Mouse (Mus musculus) lung, embryonic 16.5 days (tissue): Measurements from ENCODE around the gene Epas1. TPM values are rescaled to one million over a fixed set of nuclear protein-coding genes. Genes with fewer than 3 reads are reported as not detected.
A peak's percentile ranks its signal among the peaks of the same experiment; 100 is the strongest.

Experiments
- ATAC-seq: fragments of 200-750 bp; cut with Nextera tagmentation; 2 replicates; pipeline ENCODE4 v1.8.0; 2017; ENCODE audit warnings: low read depth, mild to moderate bottlenecking, moderate library complexity
- H3K27ac ChIP-seq: fragments of 300-500 bp; sonication (generic); 2 replicates; pipeline ENCODE4 v1.5.1; 2014; ENCODE audit warnings: mild to moderate bottlenecking, control low read depth, low read length
- H3K27me3 ChIP-seq: fragments of 300-500 bp; sonication (generic); 2 replicates; pipeline ENCODE4 v1.6.1; 2014; ENCODE audit warnings: low read depth, low read length, mixed read lengths; ENCODE audit not compliant: control insufficient read depth, insufficient read depth
- H3K36me3 ChIP-seq: fragments of 300-500 bp; sonication (generic); 2 replicates; pipeline ENCODE4 v1.6.1; 2014; ENCODE audit warnings: low read length; ENCODE audit not compliant: control insufficient read depth, insufficient read depth
- H3K4me1 ChIP-seq: fragments of 300-500 bp; sonication (generic); replicated peaks from 2 replicates; pipeline ENCODE4 v1.6.1; 2014; ENCODE audit warnings: low read length, mixed read lengths; ENCODE audit not compliant: control insufficient read depth, insufficient read depth
- H3K4me2 ChIP-seq: fragments of 300-500 bp; sonication (generic); 2 replicates; pipeline ENCODE4 v1.6.1; 2014; ENCODE audit warnings: low read depth, low read length, control low read depth
- H3K4me3 ChIP-seq: fragments of 300-500 bp; sonication (generic); 2 replicates; pipeline ENCODE4 v1.5.1; 2014; ENCODE audit warnings: mild to moderate bottlenecking, low read length, control low read depth
- H3K9ac ChIP-seq: fragments of 300-500 bp; sonication (generic); 2 replicates; pipeline ENCODE4 v1.6.1; 2014; ENCODE audit warnings: low read length, control low read depth
- H3K9me3 ChIP-seq: fragments of 300-500 bp; sonication (generic); 2 replicates; pipeline ENCODE4 v1.6.1; 2016; ENCODE audit warnings: low read length; ENCODE audit not compliant: control insufficient read depth
- WGBS: fragments of 180-500 bp; shearing (Covaris S2); extraction: QIAGEN DNeasy Blood & Tissue Kit; methylation state at CpG from one replicate; pipeline ENCODE4 v1.1.7; 2014; 5-methylcytosine and 5-hydroxymethylcytosine counted together
- polyA plus RNA-seq: library from polyadenylated mRNA; unstranded; fragments of >200 nt; fragmentation: Nextera tagmentation; extraction: Ambion mirVana; gene quantifications from 2 replicates; pipeline ENCODE4 v1.2.1, GENCODE M21; 2015

Epas1 gene
- polyA plus RNA-seq, 1 experiment from 2014 or later = 14.5 TPM

DNA sequence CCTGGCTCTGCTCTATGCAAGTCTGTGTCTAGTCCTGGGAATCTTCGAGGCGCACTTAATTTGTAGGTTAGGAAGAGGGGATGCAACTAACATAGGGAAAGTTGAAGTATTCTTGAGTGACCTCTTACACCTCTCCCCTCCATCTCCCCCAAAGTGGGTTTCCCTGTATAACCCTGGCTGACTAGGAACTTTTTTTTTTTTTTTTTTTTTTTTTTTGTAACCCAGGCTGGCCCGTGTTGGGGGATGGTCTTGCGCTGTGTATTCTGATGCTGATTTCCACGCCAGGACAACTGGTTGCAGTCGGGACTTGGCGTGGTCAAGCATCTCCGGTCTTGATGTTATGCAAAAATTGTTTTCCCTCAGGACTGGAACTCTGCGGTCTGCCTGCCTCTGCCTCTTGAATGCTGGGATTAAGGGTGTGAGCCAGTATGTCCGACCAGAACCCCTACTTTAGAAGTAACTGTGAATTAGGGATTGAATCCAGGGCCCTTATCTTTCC is 2.1 kb upstream of the Epas1 start:
- Histone ChIP-seq H3K36me3 (no peaks in the 10 kb centered on the region), H3K4me3 (no peak overlapping the region), H3K27ac (no peak overlapping the region), H3K4me2 (no peak overlapping the region), H3K9me3 (no peaks in the 10 kb centered on the region), H3K9ac (no peak overlapping the region), H3K4me1 (peaks cover 17% of the 10 kb centered on the region), H3K27me3 (peaks cover 25% of the 10 kb centered on the region)
- no peak for ATAC-seq
- 83% methylated on average over 10 of the region's 10 CpGs for WGBS

- peak overlapping the region; percentile 83 for H3K4me2 ChIP-seq
- H3K36me3 ChIP-seq = no peaks in the 10 kb centered on the region
- under 1% methylated on average over 55 of the region's 55 CpGs for WGBS
- peak overlapping the region; percentile 29 for H3K27ac ChIP-seq
- peaks cover 26% of the 10 kb centered on the region for H3K27me3 ChIP-seq
- H3K4me3 ChIP-seq = peak overlapping the region; percentile 67
- ATAC-seq = peak; percentile 70
- H3K4me1 ChIP-seq = peaks cover 17% of the 10 kb centered on the region
- H3K9ac ChIP-seq = peak overlapping the region; percentile 63
- no peaks in the 10 kb centered on the region for H3K9me3 ChIP-seq
These were observed 668 bp downstream of the Epas1 start for GRCm38 (mm10) chr17:86753931-86754805.

- under 1% methylated on average over 52 of the region's 52 CpGs for WGBS
- ATAC-seq = no peak
- Histone ChIP-seq H3K4me2 (peak overlapping the region; percentile 83), H3K27me3 (peaks cover 26% of the 10 kb centered on the region), H3K9ac (peak overlapping the region; percentile 63), H3K27ac (no peak overlapping the region; the same call in 1 of the 2 replicates), H3K9me3 (no peaks in the 10 kb centered on the region), H3K4me3 (peak overlapping the region; percentile 67), H3K36me3 (no peaks in the 10 kb centered on the region), H3K4me1 (peaks cover 17% of the 10 kb centered on the region)
These were observed 1.5 kb downstream of the Epas1 start for GRCm38 (mm10) chr17:86754806-86755571.

GRCm38 (mm10) chr17:86755581-86756195 is 2.2 kb downstream of the Epas1 start:
- Histone ChIP-seq H3K27ac (no peak overlapping the region), H3K36me3 (no peaks in the 10 kb centered on the region), H3K4me3 (peak overlapping the region; percentile 67), H3K27me3 (peaks cover 26% of the 10 kb centered on the region), H3K9ac (peak overlapping the region; percentile 63), H3K4me1 (peaks cover 17% of the 10 kb centered on the region), H3K4me2 (peak overlapping the region; percentile 83), H3K9me3 (no peaks in the 10 kb centered on the region)
- WGBS = 21% methylated on average over 11 of the region's 11 CpGs
- no peak for ATAC-seq

DNA sequence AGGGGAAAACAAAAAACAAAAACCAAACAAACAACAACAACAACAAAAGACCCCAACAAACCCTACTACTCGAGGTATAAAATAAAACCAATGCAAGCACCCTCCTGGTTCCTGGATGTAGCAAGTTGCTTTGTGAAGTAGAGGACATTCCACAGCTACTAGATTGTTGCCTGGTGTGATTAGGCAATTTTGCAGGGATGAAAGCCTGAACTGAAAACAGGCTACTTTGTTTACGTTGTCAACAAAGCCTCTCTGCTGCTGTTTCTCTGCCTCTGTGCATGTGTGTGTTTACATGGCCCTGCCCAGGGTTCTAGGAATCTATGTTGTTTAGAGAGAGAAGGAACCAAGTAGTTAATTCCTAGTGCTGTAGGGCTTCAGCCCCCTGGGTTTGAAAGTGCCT is 4.1 kb downstream of the Epas1 start:
- H3K4me2 ChIP-seq = peak overlapping the region; percentile 4; the same call in 1 of the 2 replicates

GRCm38 (mm10) chr17:86761859-86762258 is 8.4 kb downstream of the Epas1 start:
- Histone ChIP-seq H3K27ac (no peak overlapping the region), H3K9ac (no peak overlapping the region), H3K4me3 (no peak overlapping the region), H3K4me2 (no peak overlapping the region), H3K4me1 (no peaks in the 10 kb centered on the region), H3K36me3 (no peaks in the 10 kb centered on the region), H3K27me3 (no peaks in the 10 kb centered on the region), H3K9me3 (no peaks in the 10 kb centered on the region)
- WGBS = 64% methylated on average over 5 of the region's 5 CpGs
- ATAC-seq = no peak

More for the DNA sequence above, 4.1 kb downstream of the Epas1 start:
- Histone ChIP-seq H3K4me3 (no peak overlapping the region), H3K4me1 (peaks cover 17% of the 10 kb centered on the region), H3K27ac (no peak overlapping the region), H3K9ac (no peak overlapping the region), H3K36me3 (no peaks in the 10 kb centered on the region), H3K27me3 (peaks cover 26% of the 10 kb centered on the region), H3K9me3 (no peaks in the 10 kb centered on the region)
- 27% methylated on average over 2 of the region's 2 CpGs for WGBS
- no peak for ATAC-seq

DNA sequence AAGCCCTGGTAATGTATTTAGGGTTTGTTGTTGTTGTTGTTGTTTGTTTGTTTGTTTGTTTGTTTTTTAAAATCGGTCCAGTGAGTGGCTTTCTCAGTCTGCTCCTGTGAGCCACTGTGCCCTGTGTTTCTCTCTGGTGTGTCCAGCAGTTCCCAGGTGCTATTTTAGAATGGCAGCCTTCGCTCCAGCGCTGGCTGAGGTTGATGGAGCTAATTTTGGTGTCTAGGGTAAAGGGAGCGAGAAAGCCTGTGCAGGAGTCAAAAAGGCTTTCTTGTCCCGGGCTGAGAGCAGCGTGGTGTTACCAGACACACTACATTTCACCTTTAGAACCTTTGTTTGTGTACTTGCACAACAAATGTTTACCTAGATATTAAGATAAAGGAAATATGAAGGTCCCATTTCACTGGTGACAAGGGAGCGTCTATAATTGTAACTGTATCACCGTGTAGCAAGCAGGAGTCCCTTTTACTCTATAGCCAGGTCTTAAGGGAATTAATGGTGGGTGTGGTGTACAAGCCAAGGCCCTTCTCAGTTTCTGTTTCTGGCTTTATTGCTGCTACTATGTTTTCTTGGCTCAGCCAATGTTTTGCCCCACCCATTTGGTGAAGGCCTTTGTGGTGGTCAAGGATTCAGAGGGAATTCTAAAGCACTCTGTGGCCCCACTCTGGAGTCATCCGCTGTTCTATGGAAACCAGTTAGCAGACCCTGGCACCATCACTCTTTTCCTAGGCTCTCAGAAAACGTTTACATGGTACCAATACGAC is 9.2 kb downstream of the Epas1 start:
- Histone ChIP-seq H3K4me2 (no peak overlapping the region), H3K4me3 (no peak overlapping the region), H3K4me1 (no peaks in the 10 kb centered on the region), H3K27me3 (no peaks in the 10 kb centered on the region), H3K9me3 (no peaks in the 10 kb centered on the region), H3K36me3 (no peaks in the 10 kb centered on the region), H3K9ac (no peak overlapping the region), H3K27ac (no peak overlapping the region)
- ATAC-seq = no peak
- WGBS = 67% methylated on average over 11 of the region's 11 CpGs

DNA sequence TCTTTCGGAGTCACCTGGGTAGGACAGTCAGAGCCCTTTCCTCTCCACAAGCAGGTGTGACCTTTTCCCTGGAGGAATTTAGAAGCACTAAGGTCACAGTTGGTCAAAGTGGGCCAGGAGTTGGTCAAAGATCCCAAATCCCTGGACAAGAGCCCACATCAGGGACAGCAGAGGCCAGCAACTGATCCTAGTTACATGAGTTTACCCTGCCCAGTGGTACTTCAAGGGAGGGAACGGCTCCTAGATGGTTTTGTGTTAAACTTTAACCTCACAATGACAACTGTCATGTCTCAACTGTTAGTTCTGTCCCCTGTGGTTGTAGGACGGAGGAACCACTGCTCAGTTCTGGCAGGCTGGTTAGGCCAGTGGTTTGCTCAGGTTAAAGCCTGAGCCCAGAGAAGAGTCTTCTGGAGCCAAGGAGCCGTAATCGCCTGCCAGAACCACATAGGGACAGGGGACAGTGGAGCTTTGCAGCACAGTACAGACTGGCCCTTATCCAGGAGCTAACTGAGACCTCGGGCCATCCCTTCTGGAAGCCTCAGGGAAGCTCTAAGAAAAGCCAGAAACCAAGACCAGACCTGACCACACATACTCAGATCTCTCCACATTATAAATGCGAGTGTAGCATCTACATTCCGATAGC is 12.4 kb downstream of the Epas1 start:
- Histone ChIP-seq H3K4me2 (no peak overlapping the region), H3K27ac (no peak overlapping the region), H3K4me1 (peaks cover 10% of the 10 kb centered on the region), H3K4me3 (no peak overlapping the region), H3K27me3 (no peaks in the 10 kb centered on the region), H3K36me3 (no peaks in the 10 kb centered on the region), H3K9me3 (no peaks in the 10 kb centered on the region), H3K9ac (no peak overlapping the region)
- ATAC-seq = no peak
- WGBS = 87% methylated on average over 8 of the region's 8 CpGs
